Mouse (Mus musculus) liver, embryonic 14.5 days (tissue): ENCODE results near the gene Vmn2r83.

Source experiments
- CTCF ChIP-seq: IDR thresholded peaks from 2 replicates; pipeline ENCODE4 v1.5.1; 2016; ENCODE audit warnings: antibody characterized with exemption, low read depth, control low read depth
- EP300 ChIP-seq: IDR thresholded peaks from 2 replicates; pipeline ENCODE4 v1.6.1; 2016; ENCODE audit warnings: antibody characterized with exemption, low read depth

DNA sequence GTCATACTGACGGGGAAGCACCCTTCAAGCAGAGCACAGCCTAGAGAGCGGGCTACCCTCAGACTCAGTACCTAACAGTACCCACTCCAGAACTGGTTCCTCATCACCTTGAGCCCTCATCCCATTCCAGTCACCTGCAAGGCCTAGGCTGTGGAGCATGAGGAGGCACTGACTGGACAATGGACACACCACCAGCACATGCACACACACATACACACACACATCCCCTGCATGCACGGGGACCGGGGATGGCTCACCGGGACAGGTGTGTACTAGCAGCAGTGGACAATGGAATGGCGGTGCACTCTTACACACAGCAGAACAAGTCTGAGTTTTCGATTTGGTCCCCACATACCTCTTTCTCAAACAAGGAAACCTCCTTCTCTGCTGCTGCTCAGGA lies 68.7 kb downstream of the Vmn2r83 start:
- TF ChIP-seq EP300 (no peak), CTCF (no peak)
